Mouse (Mus musculus): Measurements from ENCODE around the gene Foxj1. TPM values are rescaled to one million over a fixed set of nuclear protein-coding genes. Genes with fewer than 3 reads are reported as not detected.

Foxj1 gene
- total and polyA plus RNA-seq, 2 experiments from 2014 or later, result 19.9 to 37.6 TPM

DNA sequence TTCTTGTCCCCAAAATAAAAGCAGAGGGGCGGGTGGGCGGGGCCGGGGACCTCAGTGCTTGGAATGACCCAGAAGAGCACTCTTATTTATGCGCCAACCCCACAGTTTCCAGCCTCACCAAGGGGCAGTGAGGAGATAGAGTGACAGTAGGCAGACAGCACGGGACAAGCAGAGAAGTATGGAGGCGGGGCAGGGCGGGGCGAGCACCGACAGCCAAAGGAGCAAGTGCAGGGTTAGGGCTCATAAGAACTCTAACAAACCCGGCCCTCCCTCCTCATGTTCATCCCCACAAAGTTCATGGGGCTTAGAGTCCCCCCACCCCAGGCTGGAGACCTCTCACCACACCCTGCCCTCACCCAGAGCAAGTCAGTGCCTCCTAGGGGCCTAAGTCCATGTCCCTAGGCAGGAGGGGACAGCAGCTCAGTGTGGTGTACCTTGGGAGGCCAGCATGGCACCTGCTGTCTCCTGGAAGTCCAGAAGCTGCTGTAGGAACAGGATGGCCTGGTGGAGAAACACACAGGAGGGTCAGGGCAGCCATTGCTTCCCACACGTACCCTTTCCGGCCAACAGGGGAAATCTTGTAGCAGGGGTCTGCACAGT lies 41.6 kb downstream of the Foxj1 start:
- no peaks in the 10 kb centered on the region for H3K27me3 ChIP-seq (ENCODE audit: insufficient read depth, low read length)
- DNase-seq, result no peak
- H3K36me3 ChIP-seq (ENCODE audit: insufficient read depth), result peaks cover 84% of the 10 kb centered on the region
- TF ChIP-seq CTCF (IDR thresholded peaks at IDR 0.05; ENCODE audit: low read depth), result no peak
- no peaks in the 10 kb centered on the region for H3K4me1 ChIP-seq (ENCODE audit: insufficient read depth)
- 90% methylated on average over 12 of the region's 12 CpGs for WGBS
- no peak overlapping the region for H3K9ac ChIP-seq
- no peak for ATAC-seq
- H3K4me3 ChIP-seq (ENCODE audit: low read depth, low read length), result no peak overlapping the region
- H3K9me3 ChIP-seq (ENCODE audit: low read length), result no peaks in the 10 kb centered on the region
- H3K27ac ChIP-seq (ENCODE audit: low read depth, low read length), result no peak overlapping the region
- H3K4me2 ChIP-seq (ENCODE audit: low read depth), result no peak overlapping the region

- Histone ChIP-seq H3K27ac (ENCODE audit: low read depth, low read length) (no peak overlapping the region), H3K36me3 (ENCODE audit: insufficient read depth) (peaks cover 90% of the 10 kb centered on the region), H3K4me1 (ENCODE audit: insufficient read depth) (no peaks in the 10 kb centered on the region), H3K9me3 (ENCODE audit: low read length) (no peaks in the 10 kb centered on the region), H3K27me3 (ENCODE audit: insufficient read depth, low read length) (no peaks in the 10 kb centered on the region), H3K9ac (no peak overlapping the region), H3K4me3 (ENCODE audit: low read depth, low read length) (no peak overlapping the region), H3K4me2 (ENCODE audit: low read depth) (no peak overlapping the region)
- no peak for TF ChIP-seq CTCF (IDR thresholded peaks at IDR 0.05; ENCODE audit: low read depth)
- ATAC-seq (no peak), DNase-seq (no peak)
- 95% methylated on average over 13 of the region's 13 CpGs for WGBS
Observed at GRCm38 (mm10) chr11:116292401-116292800, 42.8 kb downstream of the Foxj1 start.

DNA sequence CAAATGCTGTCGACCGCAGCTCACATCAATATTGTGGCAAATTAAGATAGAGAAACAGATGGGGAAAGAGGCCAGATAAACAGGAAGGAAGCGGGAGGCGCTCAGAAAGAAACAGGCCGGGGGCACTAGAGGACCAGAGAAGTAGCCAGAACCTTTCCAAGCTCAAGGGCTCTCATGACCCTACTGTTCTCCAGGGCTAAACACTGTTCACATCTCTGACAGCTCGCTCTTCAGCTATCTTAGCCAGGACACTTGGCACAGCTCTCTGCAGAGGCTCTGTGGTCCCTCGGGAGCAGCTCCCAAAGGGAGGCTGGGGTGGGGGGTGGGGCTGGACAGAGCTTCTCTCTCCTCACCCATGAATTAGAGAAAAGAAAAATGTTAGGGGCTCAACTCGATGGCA lies 44.6 kb downstream of the Foxj1 start:
- H3K9me3 ChIP-seq (ENCODE audit: low read length), result no peaks in the 10 kb centered on the region
- H3K9ac ChIP-seq, result no peak overlapping the region
- WGBS, result 71% methylated on average over 8 of the region's 8 CpGs
- no peaks in the 10 kb centered on the region for H3K27me3 ChIP-seq (ENCODE audit: insufficient read depth, low read length)
- no peak for ATAC-seq
- peaks cover 73% of the 10 kb centered on the region for H3K36me3 ChIP-seq (ENCODE audit: insufficient read depth)
- no peak overlapping the region for H3K27ac ChIP-seq (ENCODE audit: low read depth, low read length)
- H3K4me3 ChIP-seq (ENCODE audit: low read depth, low read length), result no peak overlapping the region
- H3K4me1 ChIP-seq (ENCODE audit: insufficient read depth), result no peaks in the 10 kb centered on the region
- H3K4me2 ChIP-seq (ENCODE audit: low read depth), result no peak overlapping the region
- no peak for DNase-seq
- TF ChIP-seq CTCF (IDR thresholded peaks at IDR 0.05; ENCODE audit: low read depth), result no peak

DNA sequence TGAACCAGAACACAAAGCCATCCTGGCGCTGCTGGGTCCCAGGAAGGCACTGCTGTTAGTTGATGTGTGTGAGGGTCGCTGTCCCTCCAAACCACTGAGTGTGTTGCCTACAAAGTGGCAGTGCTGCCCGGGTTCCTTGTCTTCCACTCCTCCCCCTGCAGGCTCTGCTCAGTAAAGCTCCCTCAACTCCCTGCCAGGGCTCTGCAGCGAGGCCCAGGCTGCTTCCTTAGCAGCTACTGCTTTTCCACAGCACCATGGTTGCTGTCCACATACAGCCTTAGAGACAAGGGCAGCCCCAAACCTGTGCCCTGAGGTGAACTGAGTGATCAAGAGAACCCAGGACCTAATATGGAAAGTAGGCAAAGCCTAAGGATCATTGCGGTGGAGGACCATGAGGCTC lies 47.8 kb downstream of the Foxj1 start:
- Histone ChIP-seq H3K4me3 (ENCODE audit: low read depth, low read length) (no peak overlapping the region), H3K9ac (no peak overlapping the region), H3K27me3 (ENCODE audit: insufficient read depth, low read length) (peaks cover 14% of the 10 kb centered on the region), H3K4me2 (ENCODE audit: low read depth) (no peak overlapping the region), H3K9me3 (ENCODE audit: low read length) (no peaks in the 10 kb centered on the region), H3K4me1 (ENCODE audit: insufficient read depth) (no peaks in the 10 kb centered on the region; the same call in 1 of the 2 replicates), H3K27ac (ENCODE audit: low read depth, low read length) (no peak overlapping the region), H3K36me3 (ENCODE audit: insufficient read depth) (peaks cover 51% of the 10 kb centered on the region)
- DNase-seq (no peak), ATAC-seq (no peak)
- TF ChIP-seq CTCF (IDR thresholded peaks at IDR 0.05; ENCODE audit: low read depth), result no peak
- WGBS, result 74% methylated on average over 5 of the region's 5 CpGs

DNA sequence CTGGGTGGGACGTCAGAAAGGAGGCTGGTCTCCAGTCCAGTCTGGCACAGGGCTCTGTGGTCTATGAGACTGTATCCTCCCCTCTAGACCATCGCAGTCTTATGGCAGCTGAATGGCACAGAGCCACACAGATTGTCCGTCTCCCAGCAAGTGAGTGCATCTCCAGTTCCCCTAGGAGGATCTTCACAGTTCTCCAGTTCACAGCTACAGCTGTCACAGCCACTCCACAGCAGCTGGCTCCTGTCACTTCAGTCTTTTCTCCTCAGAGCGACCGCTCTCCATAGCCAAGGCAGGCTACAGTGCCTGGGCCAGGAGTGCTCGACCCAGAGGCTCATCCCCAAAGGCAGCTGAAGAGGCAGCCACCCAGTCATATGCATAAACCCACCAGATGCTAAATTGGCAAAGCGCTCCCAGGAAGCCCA lies 49.4 kb downstream of the Foxj1 start:
- Histone ChIP-seq H3K36me3 (ENCODE audit: insufficient read depth) (peaks cover 35% of the 10 kb centered on the region), H3K27me3 (ENCODE audit: insufficient read depth, low read length) (peaks cover 29% of the 10 kb centered on the region), H3K4me3 (ENCODE audit: low read depth, low read length) (no peak overlapping the region), H3K4me1 (ENCODE audit: insufficient read depth) (no peaks in the 10 kb centered on the region; the same call in 1 of the 2 replicates), H3K4me2 (ENCODE audit: low read depth) (no peak overlapping the region), H3K27ac (ENCODE audit: low read depth, low read length) (no peak overlapping the region), H3K9me3 (ENCODE audit: low read length) (no peaks in the 10 kb centered on the region), H3K9ac (no peak overlapping the region)
- no peak for TF ChIP-seq CTCF (IDR thresholded peaks at IDR 0.05; ENCODE audit: low read depth)
- 66% methylated on average over 7 of the region's 7 CpGs for WGBS
- ATAC-seq, result no peak
- no peak for DNase-seq

DNA sequence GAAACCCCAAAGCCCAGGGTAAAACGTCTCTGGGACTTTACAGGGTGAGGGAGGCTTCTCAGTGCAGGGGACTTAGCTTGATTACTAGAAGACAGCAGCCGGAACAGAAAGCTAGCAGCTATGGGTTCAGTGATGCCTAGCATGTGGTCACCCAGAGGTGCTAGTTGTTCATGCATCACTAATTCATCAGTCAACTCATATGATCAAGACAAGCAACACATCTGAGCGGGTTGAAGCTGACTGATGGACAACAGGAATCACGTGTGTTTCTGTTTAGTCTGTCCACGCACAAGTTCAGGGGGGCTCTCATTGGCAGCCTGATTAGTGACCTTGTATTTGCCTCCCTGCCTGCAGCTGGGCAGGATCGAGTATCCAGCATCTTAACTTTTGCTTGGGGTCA lies 51.2 kb downstream of the Foxj1 start:
- Histone ChIP-seq H3K4me2 (ENCODE audit: low read depth) (no peak overlapping the region), H3K4me1 (ENCODE audit: insufficient read depth) (no peaks in the 10 kb centered on the region; the same call in 1 of the 2 replicates), H3K9me3 (ENCODE audit: low read length) (no peaks in the 10 kb centered on the region), H3K36me3 (ENCODE audit: insufficient read depth) (peaks cover 17% of the 10 kb centered on the region), H3K27ac (ENCODE audit: low read depth, low read length) (no peak overlapping the region), H3K9ac (no peak overlapping the region), H3K27me3 (ENCODE audit: insufficient read depth, low read length) (peaks cover 41% of the 10 kb centered on the region), H3K4me3 (ENCODE audit: low read depth, low read length) (no peak overlapping the region)
- WGBS, result 68% methylated on average over 6 of the region's 6 CpGs
- ATAC-seq (no peak), DNase-seq (no peak)
- TF ChIP-seq CTCF (IDR thresholded peaks at IDR 0.05; ENCODE audit: low read depth), result no peak

- no peaks in the 10 kb centered on the region; the same call in 1 of the 2 replicates for H3K4me1 ChIP-seq (ENCODE audit: insufficient read depth)
- peaks cover 41% of the 10 kb centered on the region for H3K27me3 ChIP-seq (ENCODE audit: insufficient read depth, low read length)
- no peak overlapping the region for H3K9ac ChIP-seq
- DNase-seq (no peak), ATAC-seq (peak; percentile 26; the same call in 1 of the 2 replicates)
- WGBS, result 12% methylated on average over 48 of the region's 48 CpGs
- TF ChIP-seq CTCF (IDR thresholded peaks at IDR 0.05; ENCODE audit: low read depth), result no peak
- peak overlapping the region; percentile 7; the same call in 1 of the 2 replicates for H3K4me2 ChIP-seq (ENCODE audit: low read depth)
- no peak overlapping the region for H3K4me3 ChIP-seq (ENCODE audit: low read depth, low read length)
- no peak overlapping the region for H3K27ac ChIP-seq (ENCODE audit: low read depth, low read length)
- peaks cover 8% of the 10 kb centered on the region for H3K36me3 ChIP-seq (ENCODE audit: insufficient read depth)
- no peaks in the 10 kb centered on the region for H3K9me3 ChIP-seq (ENCODE audit: low read length)
Observed at GRCm38 (mm10) chr11:116282912-116283521, 52.2 kb downstream of the Foxj1 start.

Measured in forebrain, postnatal 0 days (tissue).